Mouse (Mus musculus): ENCODE results near the gene Myo1f. TPM values are rescaled to one million over a fixed set of nuclear protein-coding genes. Genes with fewer than 3 reads are reported as not detected.

Gene Myo1f
- 3.7 and 5.1 TPM in 2 replicates for polyA plus RNA-seq (2012; rRNA removed)

GRCm38 (mm10) chr17:33555223-33555855, at the start of gene Myo1f:
Gene Myo1f, plus strand, starts transcription at chr17:33555707.
- 35% methylated on average over 6 of the region's 6 CpGs for WGBS
- Histone ChIP-seq H3K4me3 (ENCODE audit: low read depth, low read length) (peak within 1 kb of the TSS; percentile 22; the same call in 1 of the 2 replicates), H3K27me3 (ENCODE audit: control insufficient read depth, insufficient read depth, low read length) (no peaks in the 10 kb centered on the region), H3K36me3 (ENCODE audit: control insufficient read depth, insufficient read depth, low read length) (0 out of 2 replicates have a peak, but pooled peaks cover 1% of the 10 kb centered on the region), H3K4me1 (ENCODE audit: control insufficient read depth, insufficient read depth, insufficient read length, low read length) (no peaks in the 10 kb centered on the region), H3K27ac (ENCODE audit: insufficient read depth, low read depth, low read length) (peak within 1 kb of the TSS; percentile 77)
- no peak for TF ChIP-seq POLR2A (IDR thresholded peaks at IDR 0.05; ENCODE audit: low read depth, low read length)
- no peak for TF ChIP-seq CTCF (IDR thresholded peaks at IDR 0.05; ENCODE audit: extremely low read depth, insufficient read length, insufficient replicate concordance, low read depth, low read length)

- Histone ChIP-seq H3K27ac (ENCODE audit: insufficient read depth, low read depth, low read length) (no peak overlapping the region), H3K36me3 (ENCODE audit: control insufficient read depth, insufficient read depth, low read length) (no peaks in the 10 kb centered on the region), H3K27me3 (ENCODE audit: control insufficient read depth, insufficient read depth, low read length) (no peaks in the 10 kb centered on the region), H3K4me1 (ENCODE audit: control insufficient read depth, insufficient read depth, insufficient read length, low read length) (no peaks in the 10 kb centered on the region), H3K4me3 (ENCODE audit: low read depth, low read length) (no peak overlapping the region)
- TF ChIP-seq POLR2A (IDR thresholded peaks at IDR 0.05; ENCODE audit: low read depth, low read length), result no peak
- no peak for TF ChIP-seq CTCF (IDR thresholded peaks at IDR 0.05; ENCODE audit: extremely low read depth, insufficient read length, insufficient replicate concordance, low read depth, low read length)
- WGBS, result 96% methylated on average over 1 of the region's 1 CpGs
Measured at GRCm38 (mm10) chr17:33508386-33508785, 47.1 kb upstream of the Myo1f start.

DNA sequence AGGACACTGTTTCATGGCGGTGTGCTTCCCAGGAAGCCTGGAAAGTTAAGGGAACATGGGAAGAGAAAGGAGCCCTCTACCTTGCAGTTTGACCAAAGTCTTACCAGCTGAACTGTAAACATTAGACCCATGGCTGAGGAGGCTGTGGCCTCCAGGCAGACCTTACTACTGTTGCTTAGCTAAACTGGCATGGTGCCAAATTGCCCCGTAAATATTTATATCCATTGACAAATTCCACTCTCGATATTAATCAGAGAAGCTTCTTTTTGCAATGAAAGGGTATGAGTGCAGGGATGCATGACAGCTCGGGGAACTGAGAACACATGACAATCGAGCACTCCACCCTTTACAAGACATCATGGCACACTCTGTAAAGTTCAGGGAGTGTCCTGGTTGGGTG, 45.3 kb upstream of the Myo1f start:
- no peaks in the 10 kb centered on the region for H3K36me3 ChIP-seq (ENCODE audit: control insufficient read depth, insufficient read depth, low read length)
- no peaks in the 10 kb centered on the region for H3K4me1 ChIP-seq (ENCODE audit: control insufficient read depth, insufficient read depth, insufficient read length, low read length)
- no peak for TF ChIP-seq CTCF (IDR thresholded peaks at IDR 0.05; ENCODE audit: extremely low read depth, insufficient read length, insufficient replicate concordance, low read depth, low read length)
- TF ChIP-seq POLR2A (IDR thresholded peaks at IDR 0.05; ENCODE audit: low read depth, low read length), result no peak
- 43% methylated on average over 5 of the region's 5 CpGs for WGBS
- H3K27ac ChIP-seq (ENCODE audit: insufficient read depth, low read depth, low read length), result no peak overlapping the region
- no peaks in the 10 kb centered on the region for H3K27me3 ChIP-seq (ENCODE audit: control insufficient read depth, insufficient read depth, low read length)
- no peak overlapping the region for H3K4me3 ChIP-seq (ENCODE audit: low read depth, low read length)

GRCm38 (mm10) chr17:33512441-33513415, 42.8 kb upstream of the Myo1f start:
- H3K36me3 ChIP-seq (ENCODE audit: control insufficient read depth, insufficient read depth, low read length), result no peaks in the 10 kb centered on the region
- no peaks in the 10 kb centered on the region for H3K27me3 ChIP-seq (ENCODE audit: control insufficient read depth, insufficient read depth, low read length)
- no peak for TF ChIP-seq CTCF (IDR thresholded peaks at IDR 0.05; ENCODE audit: extremely low read depth, insufficient read length, insufficient replicate concordance, low read depth, low read length)
- TF ChIP-seq POLR2A (IDR thresholded peaks at IDR 0.05; ENCODE audit: low read depth, low read length), result no peak
- peak overlapping the region; percentile 9; the same call in 1 of the 2 replicates for H3K27ac ChIP-seq (ENCODE audit: insufficient read depth, low read depth, low read length)
- H3K4me1 ChIP-seq (ENCODE audit: control insufficient read depth, insufficient read depth, insufficient read length, low read length), result no peaks in the 10 kb centered on the region
- WGBS, result 25% methylated on average over 2 of the region's 2 CpGs
- H3K4me3 ChIP-seq (ENCODE audit: low read depth, low read length), result no peak overlapping the region

- H3K27ac ChIP-seq (ENCODE audit: insufficient read depth, low read depth, low read length), result no peak overlapping the region
- TF ChIP-seq POLR2A (IDR thresholded peaks at IDR 0.05; ENCODE audit: low read depth, low read length), result no peak
- TF ChIP-seq CTCF (IDR thresholded peaks at IDR 0.05; ENCODE audit: extremely low read depth, insufficient read length, insufficient replicate concordance, low read depth, low read length), result no peak
- WGBS, result 79% methylated on average over 5 of the region's 5 CpGs
- H3K36me3 ChIP-seq (ENCODE audit: control insufficient read depth, insufficient read depth, low read length), result no peaks in the 10 kb centered on the region
- no peaks in the 10 kb centered on the region for H3K4me1 ChIP-seq (ENCODE audit: control insufficient read depth, insufficient read depth, insufficient read length, low read length)
- no peak overlapping the region for H3K4me3 ChIP-seq (ENCODE audit: low read depth, low read length)
- H3K27me3 ChIP-seq (ENCODE audit: control insufficient read depth, insufficient read depth, low read length), result no peaks in the 10 kb centered on the region
Measured at GRCm38 (mm10) chr17:33513874-33514273, 41.6 kb upstream of the Myo1f start.

DNA sequence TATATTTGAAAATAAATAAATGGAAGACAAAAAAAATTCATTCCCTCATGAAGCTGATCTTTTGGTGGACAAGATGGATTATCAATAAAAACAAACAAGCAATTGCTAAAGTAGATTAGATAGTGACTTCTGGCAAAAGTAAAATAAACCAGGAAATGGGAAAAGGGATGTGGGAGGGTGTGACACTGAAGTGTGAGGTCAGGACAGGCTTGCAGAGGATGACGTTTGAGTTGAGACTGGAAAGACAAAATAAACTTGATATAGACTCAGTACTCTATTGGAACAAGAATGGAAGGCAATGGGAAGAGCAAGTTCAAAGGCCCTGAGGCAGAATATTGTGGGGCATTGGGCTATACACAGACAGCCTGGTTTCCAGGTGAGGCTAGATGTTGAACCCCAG, 35.1 kb upstream of the Myo1f start:
- no peak for TF ChIP-seq POLR2A (IDR thresholded peaks at IDR 0.05; ENCODE audit: low read depth, low read length)
- no peak for TF ChIP-seq CTCF (IDR thresholded peaks at IDR 0.05; ENCODE audit: extremely low read depth, insufficient read length, insufficient replicate concordance, low read depth, low read length)
- Histone ChIP-seq H3K27ac (ENCODE audit: insufficient read depth, low read depth, low read length) (no peak overlapping the region), H3K36me3 (ENCODE audit: control insufficient read depth, insufficient read depth, low read length) (no peaks in the 10 kb centered on the region), H3K4me1 (ENCODE audit: control insufficient read depth, insufficient read depth, insufficient read length, low read length) (peaks cover 3% of the 10 kb centered on the region), H3K27me3 (ENCODE audit: control insufficient read depth, insufficient read depth, low read length) (no peaks in the 10 kb centered on the region), H3K4me3 (ENCODE audit: low read depth, low read length) (no peak overlapping the region)
- 2% methylated on average over 1 of the region's 1 CpGs for WGBS

GRCm38 (mm10) chr17:33523431-33523917, 32.0 kb upstream of the Myo1f start:
- peak overlapping the region; percentile 79 for H3K4me3 ChIP-seq (ENCODE audit: low read depth, low read length)
- no peaks in the 10 kb centered on the region for H3K27me3 ChIP-seq (ENCODE audit: control insufficient read depth, insufficient read depth, low read length)
- 9% methylated on average over 12 of the region's 13 CpGs for WGBS
- no peak overlapping the region for H3K27ac ChIP-seq (ENCODE audit: insufficient read depth, low read depth, low read length)
- no peaks in the 10 kb centered on the region for H3K36me3 ChIP-seq (ENCODE audit: control insufficient read depth, insufficient read depth, low read length)
- TF ChIP-seq POLR2A (IDR thresholded peaks at IDR 0.05; ENCODE audit: low read depth, low read length) (no peak), CTCF (IDR thresholded peaks at IDR 0.05; ENCODE audit: extremely low read depth, insufficient read length, insufficient replicate concordance, low read depth, low read length) (no peak)
- H3K4me1 ChIP-seq (ENCODE audit: control insufficient read depth, insufficient read depth, insufficient read length, low read length), result peaks cover 6% of the 10 kb centered on the region
